Mouse (Mus musculus): ENCODE results near the gene Kdf1. TPM values are rescaled to one million over a fixed set of nuclear protein-coding genes. Genes with fewer than 3 reads are reported as not detected.
"Not testable (repeated sequence)": the region's sequence is repeated elsewhere in the genome, so short reads cannot be mapped to it uniquely, and the experiment has no call there.

The Kdf1 gene
- total and polyA plus RNA-seq, 3 experiments: not detected

DNA sequence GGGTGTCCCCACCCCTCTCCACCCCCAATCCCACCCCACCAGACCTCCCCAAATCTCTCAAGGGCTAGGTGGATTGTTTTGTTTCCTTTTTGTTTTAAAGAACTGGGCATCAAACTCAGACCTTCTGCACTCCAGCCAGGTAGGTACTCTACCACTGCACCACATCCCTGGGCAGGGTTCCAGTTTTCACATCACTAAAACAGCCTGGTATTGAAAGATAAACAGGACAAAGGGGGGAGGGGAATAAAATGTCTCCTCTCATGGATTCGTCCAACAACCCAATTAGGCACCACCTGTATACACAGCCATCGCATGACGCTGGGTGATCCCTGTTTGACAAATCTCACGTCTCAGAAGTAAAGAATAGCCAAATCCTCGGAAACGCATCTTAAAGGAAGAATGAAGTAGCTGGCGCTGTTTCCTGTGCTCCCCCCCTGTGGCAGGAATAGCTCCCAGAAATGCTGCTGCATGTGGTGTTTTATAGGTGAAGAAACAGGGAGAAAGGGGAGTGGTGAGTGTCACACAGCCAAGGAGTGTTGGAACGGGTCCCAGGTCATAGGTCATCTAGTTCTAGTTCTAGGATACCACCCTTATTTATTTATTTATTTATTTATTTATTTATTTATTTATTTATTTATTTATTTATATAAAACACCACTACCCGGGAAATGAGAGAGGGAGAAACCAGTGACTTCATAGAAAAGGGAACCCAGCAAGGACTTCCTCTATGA is 13.8 kb upstream of the Kdf1 start:
- Histone ChIP-seq H3K4me1 (ENCODE audit: insufficient read depth, low read depth, low read length) (peaks cover 9% of the 10 kb centered on the region), H3K27me3 (ENCODE audit: insufficient read depth, low read length) (peaks cover 62% of the 10 kb centered on the region), H3K9me3 (replicated peaks) (no peaks in the 10 kb centered on the region), H3K4me3 (ENCODE audit: low read depth, low read length) (no peak overlapping the region), H3K36me3 (replicated peaks) (no peaks in the 10 kb centered on the region)
- TF ChIP-seq GATA2 (IDR thresholded peaks at IDR 0.05; ENCODE audit: borderline replicate concordance, low read depth, low read length) (no peak), TAL1 (conservative IDR thresholded peaks at IDR 0.05; ENCODE audit: low read depth, low read length) (no peak), CTCF (IDR thresholded peaks at IDR 0.05; ENCODE audit: low read depth, low read length) (no peak), POLR2AphosphoS5 (IDR thresholded peaks at IDR 0.05; ENCODE audit: insufficient replicate concordance, low read depth, low read length) (no peak), GATA1 (IDR thresholded peaks at IDR 0.05; ENCODE audit: borderline replicate concordance, low read length) (no peak)
- ATAC-seq (ENCODE audit: extremely low read depth, insufficient number of reproducible peaks, low FRiP score, poor library complexity, severe bottlenecking): no peak
- DNase-seq (ENCODE audit: low spot score): no peak

DNA sequence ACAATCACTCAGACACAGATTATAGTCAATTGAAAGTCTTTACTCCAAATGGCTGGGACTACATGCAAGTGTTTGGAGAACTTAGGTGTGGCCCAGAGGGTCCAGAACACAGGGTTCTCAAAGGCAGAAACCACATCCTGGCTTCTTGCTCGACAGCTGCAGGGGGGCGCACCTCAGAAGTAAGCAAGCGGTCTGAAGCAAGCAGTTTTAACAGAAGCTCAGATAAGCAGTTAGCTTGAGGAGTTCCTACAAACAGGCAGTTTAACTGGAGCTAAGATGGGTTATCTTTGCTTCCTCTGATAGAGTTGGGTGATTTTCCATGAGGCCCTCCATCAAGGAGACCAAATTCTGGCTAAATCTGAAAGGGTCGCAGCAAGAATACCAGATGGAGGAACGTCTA is 12.2 kb upstream of the Kdf1 start:
- DNase-seq (ENCODE audit: low spot score) (no peak), ATAC-seq (ENCODE audit: extremely low read depth, insufficient number of reproducible peaks, low FRiP score, poor library complexity, severe bottlenecking) (no peak)
- no peak for TF ChIP-seq CTCF (IDR thresholded peaks at IDR 0.05; ENCODE audit: low read depth, low read length)
- TF ChIP-seq GATA2 (IDR thresholded peaks at IDR 0.05; ENCODE audit: borderline replicate concordance, low read depth, low read length): no peak
- no peak for TF ChIP-seq TAL1 (conservative IDR thresholded peaks at IDR 0.05; ENCODE audit: low read depth, low read length)
- TF ChIP-seq POLR2AphosphoS5 (IDR thresholded peaks at IDR 0.05; ENCODE audit: insufficient replicate concordance, low read depth, low read length): no peak
- TF ChIP-seq GATA1 (IDR thresholded peaks at IDR 0.05; ENCODE audit: borderline replicate concordance, low read length): no peak
- peaks cover 54% of the 10 kb centered on the region for H3K27me3 ChIP-seq (ENCODE audit: insufficient read depth, low read length)
- H3K4me3 ChIP-seq (ENCODE audit: low read depth, low read length): no peak overlapping the region
- peaks cover 5% of the 10 kb centered on the region for H3K4me1 ChIP-seq (ENCODE audit: insufficient read depth, low read depth, low read length)
- H3K36me3 ChIP-seq (replicated peaks): no peaks in the 10 kb centered on the region
- no peaks in the 10 kb centered on the region for H3K9me3 ChIP-seq (replicated peaks)

DNA sequence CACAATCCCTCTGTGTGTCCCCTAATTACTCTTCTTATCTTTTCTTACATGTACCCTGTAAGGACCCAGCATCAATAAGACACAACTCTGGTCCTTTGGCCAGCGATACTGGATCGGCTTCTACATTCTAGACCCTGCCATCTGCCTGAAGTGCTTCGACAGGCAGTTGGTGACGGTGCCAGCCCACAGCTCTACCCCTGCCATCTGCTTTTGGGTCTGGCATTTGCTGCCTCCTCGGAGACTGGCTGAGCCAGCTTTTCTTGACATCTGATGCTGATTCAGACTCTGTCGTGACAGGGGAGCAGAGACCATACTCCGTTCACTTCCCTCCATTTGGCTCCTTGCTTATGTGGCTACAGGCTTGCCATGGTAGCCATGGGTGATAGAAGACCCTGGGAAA is 9.8 kb upstream of the Kdf1 start:
- Histone ChIP-seq H3K4me1 (ENCODE audit: insufficient read depth, low read depth, low read length) (no peaks in the 10 kb centered on the region; the same call in 1 of the 2 replicates), H3K36me3 (replicated peaks) (no peaks in the 10 kb centered on the region), H3K9me3 (replicated peaks) (no peaks in the 10 kb centered on the region), H3K27me3 (ENCODE audit: insufficient read depth, low read length) (peaks cover 42% of the 10 kb centered on the region), H3K4me3 (ENCODE audit: low read depth, low read length) (no peak overlapping the region)
- no peak for DNase-seq (ENCODE audit: low spot score)
- ATAC-seq (ENCODE audit: extremely low read depth, insufficient number of reproducible peaks, low FRiP score, poor library complexity, severe bottlenecking): no peak
- TF ChIP-seq GATA2 (IDR thresholded peaks at IDR 0.05; ENCODE audit: borderline replicate concordance, low read depth, low read length) (no peak), GATA1 (IDR thresholded peaks at IDR 0.05; ENCODE audit: borderline replicate concordance, low read length) (no peak), CTCF (IDR thresholded peaks at IDR 0.05; ENCODE audit: low read depth, low read length) (no peak), TAL1 (conservative IDR thresholded peaks at IDR 0.05; ENCODE audit: low read depth, low read length) (no peak), POLR2AphosphoS5 (IDR thresholded peaks at IDR 0.05; ENCODE audit: insufficient replicate concordance, low read depth, low read length) (no peak)

DNA sequence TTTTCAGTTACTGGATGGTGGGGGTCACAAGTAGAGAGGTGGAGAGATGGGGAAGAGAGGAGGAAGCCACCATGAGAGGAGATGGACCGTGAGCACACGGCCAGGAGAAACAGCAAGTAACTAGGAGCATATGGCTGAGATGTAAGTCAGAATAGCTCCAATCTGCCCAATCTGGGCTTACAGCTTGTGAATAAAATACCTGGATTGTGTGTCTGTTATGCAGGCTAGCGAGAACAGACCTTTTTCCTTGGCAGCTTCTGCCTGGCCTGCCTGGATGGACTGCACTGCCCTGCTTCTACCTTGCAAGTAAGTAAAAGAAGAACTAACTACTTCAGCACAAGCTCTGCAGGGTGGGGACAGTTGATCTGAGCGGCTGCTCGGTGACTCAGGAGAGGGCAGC is 7.7 kb upstream of the Kdf1 start:
- TF ChIP-seq POLR2AphosphoS5 (IDR thresholded peaks at IDR 0.05; ENCODE audit: insufficient replicate concordance, low read depth, low read length): no peak
- TF ChIP-seq GATA1 (IDR thresholded peaks at IDR 0.05; ENCODE audit: borderline replicate concordance, low read length): no peak
- TF ChIP-seq CTCF (IDR thresholded peaks at IDR 0.05; ENCODE audit: low read depth, low read length): no peak
- TF ChIP-seq GATA2 (IDR thresholded peaks at IDR 0.05; ENCODE audit: borderline replicate concordance, low read depth, low read length): no peak
- no peak for TF ChIP-seq TAL1 (conservative IDR thresholded peaks at IDR 0.05; ENCODE audit: low read depth, low read length)
- DNase-seq (ENCODE audit: low spot score) (no peak), ATAC-seq (ENCODE audit: extremely low read depth, insufficient number of reproducible peaks, low FRiP score, poor library complexity, severe bottlenecking) (no peak)
- Histone ChIP-seq H3K9me3 (replicated peaks) (no peaks in the 10 kb centered on the region), H3K36me3 (replicated peaks) (no peaks in the 10 kb centered on the region), H3K4me3 (ENCODE audit: low read depth, low read length) (no peak overlapping the region), H3K27me3 (ENCODE audit: insufficient read depth, low read length) (peaks cover 27% of the 10 kb centered on the region), H3K4me1 (ENCODE audit: insufficient read depth, low read depth, low read length) (no peaks in the 10 kb centered on the region; the same call in 1 of the 2 replicates)

DNA sequence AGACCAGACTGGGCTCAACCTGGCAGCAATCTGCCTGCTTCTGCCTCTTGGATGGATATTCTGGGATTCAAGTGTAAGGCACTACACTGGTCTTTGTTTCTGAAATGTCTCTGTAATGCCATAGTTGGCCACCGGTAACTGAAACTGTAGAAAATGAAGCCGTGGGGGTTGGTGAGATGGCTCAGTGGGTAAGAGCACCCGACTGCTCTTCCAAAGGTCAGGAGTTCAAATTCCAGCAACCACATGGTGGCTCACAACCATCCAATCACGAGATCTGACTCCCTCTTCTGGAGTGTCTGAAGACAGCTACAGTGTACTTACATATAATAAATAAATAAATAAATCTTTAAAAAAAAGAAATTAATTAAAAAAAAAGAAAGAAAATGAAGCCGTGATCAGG is 6.3 kb upstream of the Kdf1 start:
- H3K4me1 ChIP-seq (ENCODE audit: insufficient read depth, low read depth, low read length); H3K9me3 ChIP-seq (replicated peaks); ATAC-seq (ENCODE audit: extremely low read depth, insufficient number of reproducible peaks, low FRiP score, poor library complexity, severe bottlenecking); H3K36me3 ChIP-seq (replicated peaks); DNase-seq (ENCODE audit: low spot score); H3K4me3 ChIP-seq (ENCODE audit: low read depth, low read length): not testable (repeated sequence)
- H3K27me3 ChIP-seq (ENCODE audit: insufficient read depth, low read length): peaks cover 17% of the 10 kb centered on the region

DNA sequence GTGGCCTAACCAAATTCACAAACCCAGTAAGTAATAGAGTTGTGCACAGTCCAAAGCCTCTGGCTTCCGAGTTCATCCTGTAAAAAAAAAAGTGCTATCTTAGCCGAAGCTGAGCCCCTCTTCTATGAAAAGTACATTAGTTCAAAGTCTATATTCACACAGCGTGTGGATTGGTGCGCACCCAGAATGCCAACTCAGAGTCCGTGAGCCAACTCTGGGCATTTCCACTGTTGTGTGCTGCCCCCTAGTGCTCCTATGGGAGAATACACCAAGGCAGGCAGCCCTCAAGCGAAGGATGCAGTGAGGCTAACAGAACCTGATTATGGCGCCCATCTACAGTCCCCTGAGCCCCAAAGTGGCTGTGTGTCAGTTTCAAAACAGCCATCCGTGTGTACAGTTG is 5.8 kb upstream of the Kdf1 start:
- H3K4me1 ChIP-seq (ENCODE audit: insufficient read depth, low read depth, low read length): no peaks in the 10 kb centered on the region
- peak; percentile 33 for DNase-seq (ENCODE audit: low spot score)
- no peak for ATAC-seq (ENCODE audit: extremely low read depth, insufficient number of reproducible peaks, low FRiP score, poor library complexity, severe bottlenecking)
- H3K36me3 ChIP-seq (replicated peaks): no peaks in the 10 kb centered on the region
- no peak for TF ChIP-seq POLR2AphosphoS5 (IDR thresholded peaks at IDR 0.05; ENCODE audit: insufficient replicate concordance, low read depth, low read length)
- no peak for TF ChIP-seq GATA2 (IDR thresholded peaks at IDR 0.05; ENCODE audit: borderline replicate concordance, low read depth, low read length)
- TF ChIP-seq CTCF (IDR thresholded peaks at IDR 0.05; ENCODE audit: low read depth, low read length): peak; percentile 87
- no peak for TF ChIP-seq GATA1 (IDR thresholded peaks at IDR 0.05; ENCODE audit: borderline replicate concordance, low read length)
- peaks cover 14% of the 10 kb centered on the region for H3K27me3 ChIP-seq (ENCODE audit: insufficient read depth, low read length)
- H3K9me3 ChIP-seq (replicated peaks): no peaks in the 10 kb centered on the region
- H3K4me3 ChIP-seq (ENCODE audit: low read depth, low read length): no peak overlapping the region

DNA sequence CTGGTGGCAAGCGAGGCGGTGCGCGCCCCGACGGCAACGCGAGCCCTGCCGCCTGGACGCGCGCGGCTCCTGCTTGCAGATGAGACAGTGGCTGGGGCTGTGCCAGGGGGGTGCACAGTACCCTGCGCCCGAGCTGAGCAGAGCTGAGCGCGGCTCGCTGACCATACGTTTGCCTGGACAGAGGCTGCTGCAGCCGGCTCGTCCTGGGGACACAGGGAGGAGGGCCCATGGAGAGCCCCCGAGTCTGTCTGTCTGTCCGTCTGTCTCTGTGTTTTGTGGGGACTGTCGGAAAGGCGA is 554 bp downstream of the Kdf1 start:
- ATAC-seq (ENCODE audit: extremely low read depth, insufficient number of reproducible peaks, low FRiP score, poor library complexity, severe bottlenecking) (no peak), DNase-seq (ENCODE audit: low spot score) (no peak)
- peaks cover 25% of the 10 kb centered on the region for H3K27me3 ChIP-seq (ENCODE audit: insufficient read depth, low read length)

More for the DNA sequence above, 554 bp downstream of the Kdf1 start:
- TF ChIP-seq TAL1 (conservative IDR thresholded peaks at IDR 0.05; ENCODE audit: low read depth, low read length): no peak
- TF ChIP-seq CTCF (IDR thresholded peaks at IDR 0.05; ENCODE audit: low read depth, low read length): no peak
- TF ChIP-seq GATA1 (IDR thresholded peaks at IDR 0.05; ENCODE audit: borderline replicate concordance, low read length): no peak
- no peak for TF ChIP-seq POLR2AphosphoS5 (IDR thresholded peaks at IDR 0.05; ENCODE audit: insufficient replicate concordance, low read depth, low read length)
- no peak for TF ChIP-seq GATA2 (IDR thresholded peaks at IDR 0.05; ENCODE audit: borderline replicate concordance, low read depth, low read length)
- Histone ChIP-seq H3K4me3 (ENCODE audit: low read depth, low read length) (no peak overlapping the region), H3K4me1 (ENCODE audit: insufficient read depth, low read depth, low read length) (no peaks in the 10 kb centered on the region), H3K36me3 (replicated peaks) (no peaks in the 10 kb centered on the region), H3K9me3 (replicated peaks) (no peaks in the 10 kb centered on the region)

All from G1E (cell line).